11 mouse cellular contexts compared by ENCODE assay signal in genomic region chr13:43215994-43216706, GRCm38 (mm10). TPM values are rescaled to one million over a fixed set of nuclear protein-coding genes. Genes with fewer than 3 reads are reported as not detected.
DNase-seq lines count a peak whose midpoint lies in the region; ATAC-seq and TF ChIP-seq lines count a peak whose summit lies in the region.
"Had no signal": no experiment of that assay in that cellular context is flagged by ENCODE, and none has a peak within 500 bp of the region (broad histone marks: within the 10 kb centered on the region; RNA-seq: fewer than 3 reads in every experiment).

No protein-coding gene starts in this region.

- H3K27me3 ChIP-seq in kidney, embryonic 14.5 days (ENCODE audit: control insufficient read depth, insufficient read depth, low read length), result no peaks in the 10 kb centered on the region
- H3K27me3 ChIP-seq in spleen, adult 2 months (ENCODE audit: control insufficient read depth, insufficient read depth, low read length), result no peaks in the 10 kb centered on the region
- H3K27me3 ChIP-seq in hindbrain, postnatal 0 days (ENCODE audit: insufficient read depth, low read length), result no peaks in the 10 kb centered on the region
- no peaks in the 10 kb centered on the region; the same call in 1 of the 2 replicates for H3K27me3 ChIP-seq in heart, embryonic 10.5 days (ENCODE audit: insufficient read depth, poor library complexity, severe bottlenecking)
- H3K27me3 ChIP-seq: limb, embryonic 12.5 days had no signal

- no peak for DNase-seq in kidney, postnatal 36 days
- DNase-seq in spleen, adult 2 months (ENCODE audit: low read depth in 1 of 2, low spot score in 2 of 2), result no peak
- no peak for DNase-seq in spleen, adult 18-20 months
- no peak for DNase-seq in hindbrain, postnatal 0 days (ENCODE audit: low spot score)
- no peak for DNase-seq in right cerebral cortex, postnatal 14 days
- DNase-seq in heart, embryonic 10.5 days (ENCODE audit: low spot score), result no peak
- DNase-seq: forebrain, postnatal 0 days; heart, adult 11 months had no signal

- WGBS in kidney, embryonic 14.5 days, result 67% methylated on average over 9 of the region's 9 CpGs
- 69% methylated on average over 9 of the region's 9 CpGs for WGBS in spleen, adult 2 months
- WGBS in hindbrain, postnatal 0 days, result 79% methylated on average over 9 of the region's 9 CpGs
- WGBS in olfactory bulb, adult 2 months, result 85% methylated on average over 9 of the region's 9 CpGs
- 72% methylated on average over 9 of the region's 9 CpGs for WGBS in heart, embryonic 10.5 days

- H3K36me3 ChIP-seq in kidney, embryonic 14.5 days (ENCODE audit: control insufficient read depth, insufficient read depth, low read length), result no peaks in the 10 kb centered on the region
- H3K36me3 ChIP-seq in spleen, adult 2 months (ENCODE audit: control insufficient read depth, insufficient read depth, low read length), result no peaks in the 10 kb centered on the region
- no peaks in the 10 kb centered on the region for H3K36me3 ChIP-seq in hindbrain, postnatal 0 days (ENCODE audit: insufficient read depth, low read length)
- H3K36me3 ChIP-seq in heart, embryonic 10.5 days, result no peaks in the 10 kb centered on the region
- H3K36me3 ChIP-seq: limb, embryonic 12.5 days had no signal

- no peak for TF ChIP-seq POLR2A in spleen, adult 2 months (IDR thresholded peaks at IDR 0.05; ENCODE audit: low read depth, low read length)
- no peak for TF ChIP-seq POLR2A in olfactory bulb, adult 2 months (IDR thresholded peaks at IDR 0.05; ENCODE audit: insufficient read depth, low read depth, low read length)

- H3K27ac ChIP-seq in kidney, embryonic 14.5 days (ENCODE audit: low read depth, low read length), result 0 out of 2 replicates have a peak overlapping the region, but pooled peaks have one; percentile 30
- H3K27ac ChIP-seq in spleen, adult 2 months (ENCODE audit: insufficient read depth, low read length), result peak overlapping the region; percentile 58
- peak overlapping the region; percentile 41; the same call in 1 of the 2 replicates for H3K27ac ChIP-seq in hindbrain, postnatal 0 days
- peak overlapping the region; percentile 47 for H3K27ac ChIP-seq in olfactory bulb, adult 2 months (ENCODE audit: insufficient read depth, low read depth, low read length)
- no peak overlapping the region for H3K27ac ChIP-seq in heart, embryonic 10.5 days
- H3K27ac ChIP-seq: limb, embryonic 12.5 days had no signal

- no peak for ATAC-seq in kidney, embryonic 14.5 days (ENCODE audit: low FRiP score, low TSS enrichment)
- no peak for ATAC-seq in hindbrain, postnatal 0 days

- no peak overlapping the region for H3K4me2 ChIP-seq in kidney, embryonic 14.5 days (replicated peaks; ENCODE audit: low read depth, low read length)
- H3K4me2 ChIP-seq in hindbrain, postnatal 0 days (ENCODE audit: low read depth, low read length), result peak overlapping the region; percentile 38; the same call in 1 of the 2 replicates

- H3K4me3 ChIP-seq in kidney, embryonic 14.5 days (ENCODE audit: low read length), result no peak overlapping the region
- H3K4me3 ChIP-seq in spleen, adult 2 months (ENCODE audit: extremely low read depth, insufficient read depth, insufficient read length), result peak overlapping the region; percentile 6; the same call in 1 of the 2 replicates
- no peak overlapping the region for H3K4me3 ChIP-seq in hindbrain, postnatal 0 days (ENCODE audit: low read length)
- H3K4me3 ChIP-seq in olfactory bulb, adult 2 months (ENCODE audit: insufficient read depth, low read depth, low read length), result no peak overlapping the region
- H3K4me3 ChIP-seq in heart, embryonic 10.5 days, result no peak overlapping the region

- no peak overlapping the region for H3K9ac ChIP-seq in kidney, embryonic 14.5 days (ENCODE audit: low read depth, low read length)
- no peak overlapping the region for H3K9ac ChIP-seq in hindbrain, postnatal 0 days (replicated peaks; ENCODE audit: low read length)
- H3K9ac ChIP-seq: forebrain, postnatal 0 days; limb, embryonic 12.5 days had no signal

- 0 out of 2 replicates have a peak, but pooled peaks cover 4% of the 10 kb centered on the region for H3K4me1 ChIP-seq in kidney, embryonic 14.5 days (ENCODE audit: control insufficient read depth, insufficient read depth, low read length)
- H3K4me1 ChIP-seq in spleen, adult 2 months (ENCODE audit: control insufficient read depth, insufficient read depth, insufficient read length), result peaks cover 23% of the 10 kb centered on the region; the same call in 1 of the 2 replicates
- peaks cover 9% of the 10 kb centered on the region for H3K4me1 ChIP-seq in hindbrain, postnatal 0 days (ENCODE audit: insufficient read depth, low read length)
- H3K4me1 ChIP-seq in olfactory bulb, adult 2 months (ENCODE audit: control insufficient read depth, insufficient read depth, low read length), result peaks cover 27% of the 10 kb centered on the region
- peaks cover 40% of the 10 kb centered on the region for H3K4me1 ChIP-seq in heart, embryonic 10.5 days

- H3K9me3 ChIP-seq in kidney, embryonic 14.5 days (ENCODE audit: control insufficient read depth, low read length), result no peaks in the 10 kb centered on the region
- no peaks in the 10 kb centered on the region for H3K9me3 ChIP-seq in hindbrain, postnatal 0 days (ENCODE audit: low read length)
- no peaks in the 10 kb centered on the region for H3K9me3 ChIP-seq in heart, embryonic 10.5 days
- H3K9me3 ChIP-seq: limb, embryonic 12.5 days had no signal

- TF ChIP-seq CTCF in spleen, adult 2 months (IDR thresholded peaks at IDR 0.05; ENCODE audit: extremely low read depth, insufficient read depth, insufficient read length, insufficient replicate concordance), result no peak
- no peak for TF ChIP-seq CTCF in hindbrain, postnatal 0 days (IDR thresholded peaks at IDR 0.05; ENCODE audit: low read depth)
- no peak for TF ChIP-seq CTCF in olfactory bulb, adult 2 months (IDR thresholded peaks at IDR 0.05; ENCODE audit: insufficient read depth, low read depth, low read length)

RNA-seq across cellular contexts. Expression of gene Tbc1d7, which starts 44.8 kb away (rescaled TPM):
- polyA plus RNA-seq in kidney, embryonic 14.5 days (2014; fragmentation: Nextera tagmentation; extraction: Ambion mirVana), result 61.1 and 64.8 TPM in 2 replicates
- polyA plus RNA-seq in spleen, adult 2 months (2012; rRNA removed), result 5.7 and 6.3 TPM in 2 replicates
- 39.9 and 42.7 TPM in 2 replicates for total RNA-seq in hindbrain, postnatal 0 days (2014; rRNA removed)
- 86.6 and 87.9 TPM in 2 replicates for polyA plus RNA-seq in hindbrain, postnatal 0 days (2015; fragmentation: Nextera tagmentation; extraction: Ambion mirVana)
- polyA plus RNA-seq in olfactory bulb, adult 2 months (2012; ENCODE audit: insufficient read depth, insufficient read length, low replicate concordance, missing spikeins), result not detected in 2 replicates
- 55.0 and 55.8 TPM in 2 replicates for polyA plus RNA-seq in heart, embryonic 10.5 days (2016; fragmentation: Nextera tagmentation; extraction: Ambion mirVana)
